Mouse (Mus musculus) thymus, adult 2 months (tissue): ENCODE measurements around the gene Supt4a. TPM values are rescaled to one million over a fixed set of nuclear protein-coding genes. Genes with fewer than 3 reads are reported as not detected.

Experiments
- DNase-seq: peaks from one replicate; pipeline ENCODE4 v3.0.0; 2021
- H3K27ac ChIP-seq: fragments of 200-500 bp; 2 replicates; pipeline ENCODE4 v1.5.1; 2012; ENCODE audit warnings: low read length, control low read depth; ENCODE audit not compliant: control insufficient read depth, insufficient read depth
- H3K27me3 ChIP-seq: fragments of 200-500 bp; 2 replicates; pipeline ENCODE4 v1.6.1; 2012; ENCODE audit warnings: mild to moderate bottlenecking, low read length, moderate library complexity, mixed read lengths; ENCODE audit not compliant: control insufficient read depth, insufficient read depth
- H3K36me3 ChIP-seq: fragments of 200-500 bp; 2 replicates; pipeline ENCODE4 v1.6.1; 2012; ENCODE audit warnings: mild to moderate bottlenecking, low read length, moderate library complexity; ENCODE audit not compliant: control insufficient read depth, insufficient read depth
- H3K4me1 ChIP-seq: fragments of 200-500 bp; replicated peaks from 2 replicates; pipeline ENCODE4 v1.6.1; 2012; ENCODE audit warnings: low read length; ENCODE audit not compliant: control insufficient read depth, insufficient read depth
- H3K4me3 ChIP-seq: fragments of 200-500 bp; 2 replicates; pipeline ENCODE4 v1.5.1; 2012; ENCODE audit warnings: mild to moderate bottlenecking, low read length, control low read depth, moderate library complexity; ENCODE audit not compliant: control insufficient read depth, insufficient read depth
- CTCF ChIP-seq: fragments of 200-500 bp; IDR thresholded peaks from 2 replicates; pipeline ENCODE4 v1.5.1; 2012; ENCODE audit warnings: mild to moderate bottlenecking, control low read depth, low read length, moderate library complexity, borderline replicate concordance; ENCODE audit not compliant: control insufficient read depth, poor library complexity, insufficient read depth; ENCODE audit errors: extremely low read depth
- POLR2A ChIP-seq: fragments of 200-500 bp; IDR thresholded peaks from 2 replicates; pipeline ENCODE4 v1.6.1; 2012; ENCODE audit warnings: mild to moderate bottlenecking, low read length, control low read depth, moderate library complexity; ENCODE audit not compliant: control insufficient read depth, poor library complexity, insufficient read depth; ENCODE audit errors: extremely low read depth
- WGBS: fragments of 180-500 bp; shearing (Covaris S2); methylation state at CpG from one replicate; pipeline ENCODE4 v1.1.7; 2018; 5-methylcytosine and 5-hydroxymethylcytosine counted together
- polyA plus RNA-seq: library from polyadenylated mRNA; depleted of rRNA; stranded (reverse); fragments of >200 nt; gene quantifications from 2 replicates; pipeline ENCODE4 v1.2.3, GENCODE M21; 2012

The Supt4a gene
- polyA plus RNA-seq, 1 experiment: 215 TPM

DNA sequence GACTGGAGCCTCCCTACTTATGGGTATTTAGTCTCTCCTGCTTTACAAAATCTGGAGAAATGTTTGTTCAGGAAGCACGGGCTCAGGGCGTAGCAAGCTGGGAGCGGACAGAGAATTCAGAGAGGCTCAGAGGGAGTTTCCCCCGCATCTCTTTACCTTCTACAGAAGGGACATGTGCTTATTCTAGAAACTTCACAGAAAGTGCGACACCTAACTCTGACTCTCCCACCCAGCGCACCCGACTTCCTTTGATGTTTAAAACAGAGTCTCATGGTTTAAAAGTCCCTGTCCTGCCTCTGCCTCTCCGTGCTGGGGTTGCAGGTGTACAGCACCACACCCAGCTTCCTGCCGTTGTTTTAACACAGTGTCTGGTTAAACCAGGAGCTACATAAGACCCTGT lies 16.5 kb upstream of the Supt4a start:
- DNase-seq: peak; percentile 81
- peak overlapping the region; percentile 99 for H3K27ac ChIP-seq
- no peaks in the 10 kb centered on the region for H3K27me3 ChIP-seq
- H3K4me1 ChIP-seq: peaks cover 38% of the 10 kb centered on the region
- WGBS: 4% methylated on average over 9 of the region's 9 CpGs
- TF ChIP-seq CTCF (no peak), POLR2A (no peak)
- no peaks in the 10 kb centered on the region for H3K36me3 ChIP-seq
- H3K4me3 ChIP-seq: peak overlapping the region; percentile 48

DNA sequence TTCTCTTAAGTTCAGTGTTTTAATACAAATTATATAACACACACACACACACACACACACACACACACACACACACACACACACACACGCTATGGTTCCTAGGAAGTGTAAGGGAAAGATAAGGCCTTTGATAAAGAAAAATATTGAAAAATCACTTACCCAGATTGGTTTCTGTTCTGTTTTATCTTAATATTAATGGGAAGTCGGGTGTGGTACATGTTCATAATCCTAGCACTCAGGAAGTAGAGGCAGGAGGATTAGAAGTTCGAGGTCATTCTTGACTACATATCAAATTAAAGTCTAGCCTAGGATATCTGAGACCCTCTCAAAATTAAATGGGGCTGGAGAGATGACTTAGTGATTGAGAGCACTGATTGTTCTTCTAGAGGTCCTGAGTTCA lies 15.2 kb upstream of the Supt4a start:
- H3K4me1 ChIP-seq: peaks cover 51% of the 10 kb centered on the region
- no peaks in the 10 kb centered on the region for H3K36me3 ChIP-seq
- H3K27me3 ChIP-seq: no peaks in the 10 kb centered on the region
- no peak overlapping the region for H3K27ac ChIP-seq
- H3K4me3 ChIP-seq: no peak overlapping the region
- DNase-seq: no peak
- WGBS: 86% methylated on average over 3 of the region's 3 CpGs
- TF ChIP-seq POLR2A (no peak), CTCF (no peak)

GRCm38 (mm10) chr11:87722891-87723290 lies 14.5 kb upstream of the Supt4a start:
- TF ChIP-seq CTCF (no peak), POLR2A (no peak)
- no peak for DNase-seq
- Histone ChIP-seq H3K27ac (no peak overlapping the region), H3K36me3 (no peaks in the 10 kb centered on the region), H3K27me3 (no peaks in the 10 kb centered on the region), H3K4me3 (no peak overlapping the region), H3K4me1 (peaks cover 59% of the 10 kb centered on the region)
- 95% methylated on average over 4 of the region's 4 CpGs for WGBS

DNA sequence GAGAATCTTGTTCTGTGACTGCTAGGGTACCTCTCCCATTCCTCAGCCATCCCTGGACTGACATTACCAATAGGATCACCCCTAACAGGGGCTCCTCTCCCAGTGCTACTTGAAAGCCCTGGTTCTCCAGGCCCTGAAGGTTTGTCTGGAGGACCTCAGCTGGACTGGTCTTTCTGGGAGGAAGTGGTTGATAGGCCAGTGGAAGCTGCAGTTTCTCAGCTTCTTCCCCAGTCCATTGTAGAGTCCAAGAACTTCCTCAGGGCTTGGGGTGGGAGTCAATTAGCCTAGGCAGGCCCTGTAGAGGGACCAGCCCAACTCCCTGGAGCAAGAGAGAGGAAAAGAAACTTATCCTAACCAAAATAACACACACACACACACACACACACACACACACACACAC lies 11.8 kb upstream of the Supt4a start:
- TF ChIP-seq POLR2A: no peak
- TF ChIP-seq CTCF: no peak
- DNase-seq: no peak
- H3K27me3 ChIP-seq: no peaks in the 10 kb centered on the region
- H3K4me1 ChIP-seq: peaks cover 58% of the 10 kb centered on the region
- H3K4me3 ChIP-seq: peak overlapping the region; percentile 29
- peak overlapping the region; percentile 95 for H3K27ac ChIP-seq
- H3K36me3 ChIP-seq: no peaks in the 10 kb centered on the region

DNA sequence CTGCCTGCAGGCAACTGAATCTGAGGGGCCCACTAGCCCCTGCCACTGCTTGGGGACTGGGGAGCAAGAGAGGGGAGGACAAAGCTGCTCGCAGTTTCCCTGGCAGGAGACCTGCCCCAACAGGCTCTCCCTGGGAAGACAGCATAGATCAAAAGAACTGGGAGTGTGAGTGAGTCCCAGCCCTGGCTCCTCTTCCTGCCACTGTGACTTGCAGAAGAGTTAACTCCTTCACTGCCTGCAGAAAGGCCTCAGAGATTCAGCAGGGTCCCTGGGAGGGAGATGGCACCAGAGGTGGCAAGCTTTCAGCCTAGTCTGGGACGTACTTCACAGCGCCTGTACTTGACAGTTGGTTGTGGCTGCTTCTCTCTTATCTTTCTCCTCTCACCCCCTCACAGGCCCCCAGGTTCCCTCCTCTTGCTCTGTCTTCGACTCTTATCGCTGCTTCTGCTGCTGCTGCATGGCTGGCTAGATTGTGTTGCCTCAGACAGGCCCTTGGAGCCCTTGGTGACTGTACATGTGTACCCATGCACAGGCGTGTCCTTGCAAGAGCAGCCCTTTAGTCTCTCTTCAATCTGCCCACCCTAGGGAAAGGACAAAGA lies 11.3 kb upstream of the Supt4a start:
- peaks cover 59% of the 10 kb centered on the region for H3K4me1 ChIP-seq
- H3K36me3 ChIP-seq: no peaks in the 10 kb centered on the region
- no peak; the same call in 1 of the 2 replicates for TF ChIP-seq POLR2A
- no peak; the same call in 1 of the 2 replicates for TF ChIP-seq CTCF
- H3K4me3 ChIP-seq: peak overlapping the region; percentile 29
- peak overlapping the region; percentile 95 for H3K27ac ChIP-seq
- no peaks in the 10 kb centered on the region for H3K27me3 ChIP-seq
- 2% methylated on average over 6 of the region's 6 CpGs for WGBS
- DNase-seq: peak; percentile 73

DNA sequence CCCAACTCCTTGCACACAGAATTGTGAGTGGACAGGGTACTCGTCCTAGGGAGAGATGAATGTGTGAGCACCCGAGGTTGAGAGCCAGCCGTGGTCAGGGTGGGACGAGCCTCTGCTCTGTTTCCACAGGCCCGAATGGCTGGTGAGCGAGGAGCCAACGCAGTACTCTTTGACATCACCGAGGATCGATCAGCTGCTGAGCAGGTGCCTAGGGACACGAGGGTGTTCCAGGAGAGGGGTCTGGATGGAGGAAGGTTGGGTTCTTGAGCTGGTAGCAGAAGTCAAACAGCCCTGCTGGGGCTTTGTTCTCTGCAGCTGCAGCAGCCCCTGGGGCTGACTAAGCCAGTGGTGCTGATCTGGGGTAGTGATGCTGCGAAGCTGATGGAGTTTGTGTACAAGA lies 10.3 kb upstream of the Supt4a start:
- 33% methylated on average over 11 of the region's 11 CpGs for WGBS
- Histone ChIP-seq H3K27me3 (no peaks in the 10 kb centered on the region), H3K36me3 (no peaks in the 10 kb centered on the region), H3K4me3 (peak overlapping the region; percentile 29), H3K27ac (peak overlapping the region; percentile 95), H3K4me1 (peaks cover 60% of the 10 kb centered on the region)
- TF ChIP-seq CTCF: no peak
- TF ChIP-seq POLR2A: peak; percentile 24; the same call in 1 of the 2 replicates
- peak; percentile 63 for DNase-seq

DNA sequence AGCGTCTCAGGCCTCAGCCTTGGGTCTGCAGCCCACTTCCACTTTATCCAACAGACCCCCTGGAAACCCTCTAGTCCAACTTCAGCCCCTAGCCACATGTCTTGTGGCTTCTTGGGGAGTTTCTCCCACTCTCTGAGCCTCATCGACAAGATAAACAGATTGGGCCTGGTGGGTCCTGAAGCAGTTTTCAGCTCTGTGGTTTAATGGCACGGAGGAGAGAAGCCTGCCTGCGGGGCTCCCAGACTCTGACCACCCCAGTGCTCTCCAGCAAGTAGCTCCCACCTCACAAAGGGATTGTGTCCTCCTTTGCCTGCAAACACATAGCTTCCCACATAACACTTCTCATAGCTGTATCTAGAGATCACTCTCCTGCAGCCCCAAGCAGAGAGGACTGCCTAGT lies 9.9 kb upstream of the Supt4a start:
- peak overlapping the region; percentile 95 for H3K27ac ChIP-seq
- H3K4me1 ChIP-seq: peaks cover 61% of the 10 kb centered on the region
- H3K36me3 ChIP-seq: no peaks in the 10 kb centered on the region
- 32% methylated on average over 4 of the region's 4 CpGs for WGBS
- no peak overlapping the region for H3K4me3 ChIP-seq
- H3K27me3 ChIP-seq: no peaks in the 10 kb centered on the region
- TF ChIP-seq CTCF (no peak), POLR2A (no peak)
- DNase-seq: no peak
